Mouse (Mus musculus): ENCODE results near the gene Zfp369. TPM values are rescaled to one million over a fixed set of nuclear protein-coding genes. Genes with fewer than 3 reads are reported as not detected.
"Not testable (repeated sequence)": the region's sequence is repeated elsewhere in the genome, so short reads cannot be mapped to it uniquely, and the experiment has no call there.

Zfp369 gene
- polyA plus RNA-seq, 1 experiment = 40.5 TPM

DNA sequence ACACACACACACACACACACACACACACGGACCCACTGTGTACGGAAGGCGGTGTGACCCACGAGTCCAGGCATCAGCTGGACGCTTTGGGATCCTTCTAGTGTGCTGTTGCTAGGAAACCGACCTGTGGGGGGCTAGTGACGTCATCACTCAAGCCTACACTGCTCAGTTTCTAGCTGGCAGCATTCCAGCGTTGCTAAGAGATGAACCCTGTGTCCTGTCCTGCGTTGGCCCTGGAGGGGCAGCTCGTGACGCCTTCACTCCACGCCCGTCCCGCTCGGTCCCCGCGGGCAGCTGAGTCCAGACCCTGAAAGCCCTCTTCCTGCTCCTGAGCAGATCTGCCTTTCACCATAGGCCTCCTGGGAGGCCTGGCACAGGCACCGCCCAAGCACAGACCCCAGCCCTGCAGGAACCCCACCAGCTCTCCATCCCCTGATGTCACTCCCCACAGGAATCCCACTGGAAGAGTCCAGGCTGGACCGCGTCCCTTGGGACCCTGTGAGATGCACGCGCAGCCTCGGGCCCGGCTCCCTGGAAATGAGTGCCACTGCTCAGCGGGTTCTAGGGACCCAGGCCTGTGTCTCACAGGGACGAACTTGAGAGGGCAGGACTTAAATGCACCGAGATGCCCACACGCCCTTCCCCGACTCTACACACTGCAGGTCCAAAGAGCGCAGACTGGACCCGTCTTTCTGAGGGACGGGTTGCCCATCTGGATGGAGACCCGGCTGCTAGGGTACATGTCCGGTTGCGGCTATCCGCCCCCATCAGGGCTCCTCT lies 20.2 kb upstream of the Zfp369 start:
- Histone ChIP-seq H3K27ac (ENCODE audit: insufficient read depth, low read length) (no peak overlapping the region), H3K4me3 (replicated peaks; ENCODE audit: insufficient read depth, low read depth, low read length) (peak overlapping the region; percentile 43), H3K4me1 (ENCODE audit: control insufficient read depth, insufficient read depth, low read length) (no peaks in the 10 kb centered on the region), H3K27me3 (ENCODE audit: control insufficient read depth, insufficient read depth, low read length) (no peaks in the 10 kb centered on the region)
- peak; percentile 67 to 76 for DNase-seq
- TF ChIP-seq POLR2A (IDR thresholded peaks at IDR 0.05; ENCODE audit: borderline replicate concordance, insufficient read depth, low read length) (no peak), CTCF (IDR thresholded peaks at IDR 0.05; ENCODE audit: borderline replicate concordance, insufficient read depth, low read depth, low read length) (no peak)
- 24% methylated on average over 36 of the region's 36 CpGs for WGBS

DNA sequence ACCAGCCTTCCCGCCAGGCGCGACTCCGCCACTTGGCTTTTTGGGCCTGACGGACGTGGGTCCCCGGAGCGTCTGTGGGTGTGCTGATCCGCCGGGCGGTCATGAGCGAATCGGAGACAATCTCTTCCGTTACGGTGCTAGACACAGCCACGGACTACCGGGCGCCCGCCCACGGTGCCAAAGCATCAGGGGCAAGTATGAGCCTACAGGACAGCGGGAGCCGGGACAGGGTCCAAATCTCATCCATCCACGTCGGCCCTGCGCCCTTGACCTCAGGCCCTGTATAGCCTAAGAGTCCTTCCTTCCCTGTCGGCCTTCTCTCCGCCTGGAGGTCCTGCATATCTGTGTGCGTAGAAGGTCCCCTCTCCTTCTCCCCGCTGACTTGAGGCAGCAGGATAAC lies 19.4 kb upstream of the Zfp369 start, which contains the start of gene Gm10775:
Gene Gm10775, plus strand, starts transcription at position 301 of the 400 bp plus-strand sequence.
- TF ChIP-seq POLR2A (IDR thresholded peaks at IDR 0.05; ENCODE audit: borderline replicate concordance, insufficient read depth, low read length) (no peak), CTCF (IDR thresholded peaks at IDR 0.05; ENCODE audit: borderline replicate concordance, insufficient read depth, low read depth, low read length) (no peak)
- H3K27me3 ChIP-seq (ENCODE audit: control insufficient read depth, insufficient read depth, low read length) = no peaks in the 10 kb centered on the region
- H3K4me1 ChIP-seq (ENCODE audit: control insufficient read depth, insufficient read depth, low read length) = no peaks in the 10 kb centered on the region
- H3K4me3 ChIP-seq (replicated peaks; ENCODE audit: insufficient read depth, low read depth, low read length) = peak within 1 kb of the TSS; percentile 43
- WGBS = 48% methylated on average over 29 of the region's 29 CpGs
- DNase-seq = no peak
- no peak within 1 kb of the TSS for H3K27ac ChIP-seq (ENCODE audit: insufficient read depth, low read length)

DNA sequence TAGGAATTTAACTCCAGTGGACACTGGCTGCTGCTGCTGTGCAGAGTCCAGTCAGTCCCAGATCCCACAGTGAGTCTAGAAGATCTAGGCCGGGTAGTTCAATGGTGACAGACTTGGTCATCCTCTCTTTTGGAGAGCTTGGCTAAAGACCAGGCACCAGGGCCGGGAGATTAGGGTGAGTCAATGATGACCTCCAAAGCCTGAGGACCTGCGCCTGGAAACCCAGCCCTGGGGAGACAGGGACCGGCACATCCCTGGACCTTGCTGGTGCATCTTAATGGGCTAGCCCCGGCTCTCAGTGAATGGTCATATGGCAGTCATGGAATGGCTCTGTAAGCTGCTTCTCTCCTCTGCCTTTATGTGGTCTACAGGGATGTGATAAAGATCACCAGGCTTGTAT lies 16.5 kb upstream of the Zfp369 start:
- WGBS = 98% methylated on average over 5 of the region's 5 CpGs

DNA sequence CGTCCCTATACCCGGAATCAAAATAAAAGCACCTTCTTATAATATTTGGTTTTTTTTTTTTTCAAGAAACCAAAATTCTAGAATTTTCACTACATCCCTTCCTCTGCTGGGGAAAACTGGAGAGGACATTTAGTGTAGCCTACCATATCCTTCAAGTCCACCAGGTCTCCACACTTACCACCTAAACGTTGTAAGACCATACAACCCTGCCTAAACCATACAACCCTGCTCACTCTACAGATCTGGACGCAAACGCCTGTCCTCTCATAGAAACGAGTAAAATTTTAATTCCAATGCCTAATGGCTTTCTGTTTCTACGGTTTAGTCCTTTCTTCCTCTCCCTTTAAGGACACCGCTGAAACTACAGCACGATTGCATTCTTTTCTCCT lies 626 bp upstream of the Zfp369 start:
- H3K4me3 ChIP-seq (replicated peaks; ENCODE audit: insufficient read depth, low read depth, low read length) = peak overlapping the region; percentile 99
- H3K27me3 ChIP-seq (ENCODE audit: control insufficient read depth, insufficient read depth, low read length) = no peaks in the 10 kb centered on the region
- 16% methylated on average over 9 of the region's 9 CpGs for WGBS
- H3K4me1 ChIP-seq (ENCODE audit: control insufficient read depth, insufficient read depth, low read length) = no peaks in the 10 kb centered on the region
- TF ChIP-seq CTCF (IDR thresholded peaks at IDR 0.05; ENCODE audit: borderline replicate concordance, insufficient read depth, low read depth, low read length) (no peak), POLR2A (IDR thresholded peaks at IDR 0.05; ENCODE audit: borderline replicate concordance, insufficient read depth, low read length) (no peak)
- peak overlapping the region; percentile 94 for H3K27ac ChIP-seq (ENCODE audit: insufficient read depth, low read length)
- no peak for DNase-seq

More for the DNA sequence above, 16.5 kb upstream of the Zfp369 start:
- TF ChIP-seq CTCF (IDR thresholded peaks at IDR 0.05; ENCODE audit: borderline replicate concordance, insufficient read depth, low read depth, low read length) = no peak
- TF ChIP-seq POLR2A (IDR thresholded peaks at IDR 0.05; ENCODE audit: borderline replicate concordance, insufficient read depth, low read length) = no peak
- Histone ChIP-seq H3K27ac (ENCODE audit: insufficient read depth, low read length) (no peak overlapping the region), H3K4me3 (replicated peaks; ENCODE audit: insufficient read depth, low read depth, low read length) (no peak overlapping the region), H3K4me1 (ENCODE audit: control insufficient read depth, insufficient read depth, low read length) (no peaks in the 10 kb centered on the region), H3K27me3 (ENCODE audit: control insufficient read depth, insufficient read depth, low read length) (no peaks in the 10 kb centered on the region)
- no peak for DNase-seq

DNA sequence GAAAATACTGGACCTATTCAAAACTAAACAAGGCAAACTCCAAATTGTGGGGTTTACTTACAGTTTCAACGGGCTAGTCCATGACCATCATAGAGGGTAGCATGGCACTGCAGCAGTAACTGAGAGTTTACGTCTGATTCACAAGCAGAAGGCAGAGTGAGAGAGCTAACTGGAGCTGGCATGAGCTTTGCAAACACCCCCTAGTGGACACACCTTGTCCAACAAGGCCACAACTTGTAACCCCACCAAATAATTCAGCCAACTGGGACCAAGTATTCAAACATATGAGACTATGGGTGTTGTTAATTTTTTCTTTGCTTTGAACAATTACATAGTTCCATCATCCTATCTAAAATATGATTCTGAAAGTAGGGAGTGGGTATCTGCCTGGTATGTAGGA lies 8.2 kb downstream of the Zfp369 start:
- WGBS = 97% methylated on average over 2 of the region's 2 CpGs
- no peaks in the 10 kb centered on the region for H3K27me3 ChIP-seq (ENCODE audit: control insufficient read depth, insufficient read depth, low read length)
- TF ChIP-seq CTCF (IDR thresholded peaks at IDR 0.05; ENCODE audit: borderline replicate concordance, insufficient read depth, low read depth, low read length) (no peak), POLR2A (IDR thresholded peaks at IDR 0.05; ENCODE audit: borderline replicate concordance, insufficient read depth, low read length) (no peak)
- H3K4me3 ChIP-seq (replicated peaks; ENCODE audit: insufficient read depth, low read depth, low read length) = no peak overlapping the region
- no peak for DNase-seq
- H3K27ac ChIP-seq (ENCODE audit: insufficient read depth, low read length) = no peak overlapping the region
- H3K4me1 ChIP-seq (ENCODE audit: control insufficient read depth, insufficient read depth, low read length) = no peaks in the 10 kb centered on the region

DNA sequence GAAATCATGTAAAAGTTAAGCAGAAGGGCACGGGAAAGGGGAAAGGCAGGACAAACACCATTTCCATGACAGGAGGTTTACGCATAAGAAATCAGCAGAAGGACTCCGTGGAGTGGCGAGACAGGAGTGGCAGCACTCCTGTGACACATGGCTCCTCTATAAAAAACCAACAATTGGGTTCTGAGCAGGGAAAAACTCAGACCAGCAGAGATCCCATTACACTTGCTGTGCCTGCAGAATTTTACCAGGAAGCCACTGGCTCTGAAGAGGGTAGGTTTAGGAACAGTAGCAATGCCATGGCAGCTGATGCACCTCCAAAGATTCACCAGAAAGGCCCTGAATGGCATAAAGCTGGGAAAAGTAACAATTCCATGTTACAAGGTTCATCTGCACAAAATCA lies 17.7 kb downstream of the Zfp369 start:
- 96% methylated on average over 4 of the region's 4 CpGs for WGBS
- H3K27me3 ChIP-seq (ENCODE audit: control insufficient read depth, insufficient read depth, low read length) = no peaks in the 10 kb centered on the region
- no peak overlapping the region for H3K4me3 ChIP-seq (replicated peaks; ENCODE audit: insufficient read depth, low read depth, low read length)
- H3K4me1 ChIP-seq (ENCODE audit: control insufficient read depth, insufficient read depth, low read length) = no peaks in the 10 kb centered on the region
- DNase-seq = no peak
- TF ChIP-seq POLR2A (IDR thresholded peaks at IDR 0.05; ENCODE audit: borderline replicate concordance, insufficient read depth, low read length) = no peak
- H3K27ac ChIP-seq (ENCODE audit: insufficient read depth, low read length) = no peak overlapping the region

DNA sequence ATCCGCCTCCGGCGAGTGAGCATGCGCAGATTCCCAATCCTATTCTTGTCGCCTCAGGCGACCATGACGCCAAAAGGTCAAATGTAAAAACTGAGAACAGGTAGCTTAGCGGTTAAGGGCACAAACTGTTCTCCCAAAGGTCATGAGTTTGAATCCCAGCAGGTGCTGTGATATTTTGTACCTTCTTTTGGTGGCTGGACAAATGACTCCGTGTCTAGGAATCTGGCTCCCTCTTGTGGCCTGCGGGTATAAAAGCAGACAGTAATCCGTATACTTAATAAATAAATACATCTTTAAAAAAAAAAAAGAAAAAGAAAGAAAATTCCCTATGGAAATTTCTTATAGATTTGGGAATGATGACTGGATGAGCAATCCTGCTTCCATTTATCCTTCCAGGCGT lies 32.2 kb downstream of the Zfp369 start:
- peak; percentile 2; the same call in 1 of the 2 replicates for TF ChIP-seq CTCF (IDR thresholded peaks at IDR 0.05; ENCODE audit: borderline replicate concordance, insufficient read depth, low read depth, low read length)
- WGBS = 38% methylated on average over 12 of the region's 12 CpGs
- not testable (repeated sequence) for H3K27ac ChIP-seq (ENCODE audit: insufficient read depth, low read length); H3K4me1 ChIP-seq (ENCODE audit: control insufficient read depth, insufficient read depth, low read length); H3K27me3 ChIP-seq (ENCODE audit: control insufficient read depth, insufficient read depth, low read length); H3K4me3 ChIP-seq (replicated peaks; ENCODE audit: insufficient read depth, low read depth, low read length)
- DNase-seq = peak in 1 of 2 experiments; percentile 12

DNA sequence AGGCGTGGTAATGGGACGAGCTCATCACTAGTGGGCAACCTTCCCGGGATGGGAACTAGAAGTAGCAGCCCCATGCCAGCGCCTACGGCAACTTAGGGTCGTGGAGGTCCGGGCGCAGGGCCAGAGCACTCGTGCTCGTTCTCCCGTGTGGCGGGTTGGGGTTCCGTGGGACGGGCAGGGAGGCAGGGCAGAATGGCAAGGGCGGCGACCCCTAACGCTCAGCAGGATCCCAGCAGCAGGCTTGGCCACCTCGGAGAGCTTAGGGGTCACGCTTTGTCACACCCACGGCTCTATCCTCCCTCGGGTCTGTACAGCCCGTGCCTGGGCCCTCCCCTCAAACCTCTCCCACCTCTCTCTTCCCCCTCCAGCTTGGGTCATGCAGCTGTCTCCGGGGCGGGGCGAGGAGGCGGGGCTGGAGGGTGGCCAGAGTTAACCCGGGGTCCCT lies 32.7 kb downstream of the Zfp369 start:
- H3K27ac ChIP-seq (ENCODE audit: insufficient read depth, low read length) = no peak overlapping the region
- no peak for DNase-seq
- H3K4me3 ChIP-seq (replicated peaks; ENCODE audit: insufficient read depth, low read depth, low read length) = no peak overlapping the region
- H3K27me3 ChIP-seq (ENCODE audit: control insufficient read depth, insufficient read depth, low read length) = no peaks in the 10 kb centered on the region
- no peaks in the 10 kb centered on the region for H3K4me1 ChIP-seq (ENCODE audit: control insufficient read depth, insufficient read depth, low read length)
- no peak for TF ChIP-seq CTCF (IDR thresholded peaks at IDR 0.05; ENCODE audit: borderline replicate concordance, insufficient read depth, low read depth, low read length)
- no peak for TF ChIP-seq POLR2A (IDR thresholded peaks at IDR 0.05; ENCODE audit: borderline replicate concordance, insufficient read depth, low read length)
- WGBS = 37% methylated on average over 27 of the region's 27 CpGs

Data from cerebellum, adult 2 months (tissue).